Mouse (Mus musculus) kidney, adult 8-10 months (tissue): ENCODE results near the gene Smoc1.

Source experiments
- DNase-seq, 2 experiments: peaks; one replicate each; pipeline ENCODE4 v3.0.0; 2022

Gene Smoc1

GRCm38 (mm10) chr12:81026995-81027942 lies 661 bp downstream of the Smoc1 start:
- peak in 1 of 2 experiments; percentile 19 for DNase-seq

- no peak for DNase-seq
Observed at GRCm38 (mm10) chr12:81028291-81028920, 1.8 kb downstream of the Smoc1 start.

DNA sequence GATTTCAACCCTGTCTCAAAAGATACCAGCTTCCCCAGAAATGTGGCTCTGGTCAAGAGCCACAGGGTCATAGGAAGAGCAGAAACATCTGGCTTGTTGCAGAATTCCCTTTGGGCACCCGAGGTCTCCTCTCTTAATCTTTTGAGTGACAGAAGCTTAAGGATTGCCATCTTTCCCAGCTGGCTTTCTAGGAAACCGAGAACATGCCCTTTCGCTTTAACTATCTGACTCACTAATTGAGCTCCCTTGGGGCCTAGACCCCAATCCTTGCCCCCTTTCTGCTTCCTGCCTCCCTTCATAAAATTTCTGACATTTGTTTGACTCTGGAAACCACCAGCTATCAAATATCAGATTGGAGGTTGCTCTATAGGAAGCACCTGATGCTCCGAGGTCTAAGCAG lies 3.1 kb downstream of the Smoc1 start:
- DNase-seq, result no peak

- no peak for DNase-seq
Observed at GRCm38 (mm10) chr12:81031579-81031978, 5.0 kb downstream of the Smoc1 start.

GRCm38 (mm10) chr12:81033389-81034041 lies 6.9 kb downstream of the Smoc1 start:
- no peak for DNase-seq

- DNase-seq, result no peak
Observed at GRCm38 (mm10) chr12:81034042-81034417, 7.4 kb downstream of the Smoc1 start.

DNA sequence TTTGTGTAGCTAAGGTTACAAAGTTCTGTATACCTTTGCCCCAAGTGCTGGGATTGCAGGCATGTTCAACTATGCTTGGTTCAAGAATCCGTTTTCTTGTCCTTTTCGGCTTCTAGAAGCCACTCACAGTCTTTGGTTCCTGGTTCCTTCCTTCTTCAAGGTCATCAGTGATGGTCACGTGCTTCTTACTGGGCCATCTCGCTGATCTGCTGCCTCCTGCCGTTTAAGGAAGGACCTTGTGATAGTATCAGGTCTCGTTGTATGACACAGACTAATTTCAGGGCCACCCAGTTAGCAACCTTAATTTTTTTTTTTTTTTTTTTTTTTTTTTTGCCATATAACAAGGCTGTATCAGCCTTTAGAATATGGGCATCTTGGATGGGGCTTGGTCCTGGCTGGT lies 9.2 kb downstream of the Smoc1 start:
- DNase-seq, result no peak

DNA sequence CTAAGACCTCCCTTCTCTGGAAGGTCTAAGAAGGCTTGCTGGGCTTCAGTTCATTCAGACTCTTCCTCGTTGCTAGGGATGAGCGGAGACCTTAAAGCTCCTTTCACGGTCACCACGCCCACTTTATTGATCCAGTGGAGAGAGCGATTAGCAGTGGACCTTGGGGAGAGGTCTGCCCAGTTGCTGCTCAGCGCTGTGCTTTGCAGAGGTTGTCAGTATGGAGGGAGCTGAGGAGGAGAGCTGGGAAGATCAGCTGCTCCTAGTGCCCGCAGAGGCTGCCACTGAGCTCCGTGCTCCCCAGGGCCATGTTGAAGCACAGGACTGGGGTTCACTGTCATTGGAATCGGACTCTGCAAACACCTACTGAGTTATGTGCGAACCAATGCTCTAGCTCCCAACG lies 17.0 kb downstream of the Smoc1 start:
- DNase-seq, result no peak

GRCm38 (mm10) chr12:81046926-81047325 lies 20.3 kb downstream of the Smoc1 start:
- DNase-seq, result no peak

GRCm38 (mm10) chr12:81049661-81050060 lies 23.1 kb downstream of the Smoc1 start:
- DNase-seq, result no peak

GRCm38 (mm10) chr12:81055000-81055705 lies 28.5 kb downstream of the Smoc1 start:
- no peak for DNase-seq

GRCm38 (mm10) chr12:81055811-81056210 lies 29.2 kb downstream of the Smoc1 start:
- DNase-seq, result no peak

DNA sequence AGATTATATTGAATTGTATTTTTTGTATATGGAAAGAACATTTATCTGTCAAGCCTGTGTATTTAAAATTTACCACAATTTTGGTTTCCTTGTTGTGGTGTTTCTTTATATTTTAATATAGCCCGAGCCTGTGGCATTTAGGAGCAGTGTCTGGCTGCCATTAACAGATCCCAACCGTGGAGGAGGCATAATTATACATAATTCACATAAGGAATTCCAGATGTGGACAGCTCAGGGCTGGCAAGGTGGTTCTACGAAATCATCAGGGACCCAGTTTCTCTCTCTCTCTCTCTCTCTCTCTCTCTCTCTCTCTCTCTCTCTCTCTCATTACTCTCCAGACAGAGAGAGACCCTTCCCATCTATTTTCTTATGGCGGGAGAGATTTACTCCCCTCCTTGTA lies 31.0 kb downstream of the Smoc1 start:
- DNase-seq, result no peak

DNA sequence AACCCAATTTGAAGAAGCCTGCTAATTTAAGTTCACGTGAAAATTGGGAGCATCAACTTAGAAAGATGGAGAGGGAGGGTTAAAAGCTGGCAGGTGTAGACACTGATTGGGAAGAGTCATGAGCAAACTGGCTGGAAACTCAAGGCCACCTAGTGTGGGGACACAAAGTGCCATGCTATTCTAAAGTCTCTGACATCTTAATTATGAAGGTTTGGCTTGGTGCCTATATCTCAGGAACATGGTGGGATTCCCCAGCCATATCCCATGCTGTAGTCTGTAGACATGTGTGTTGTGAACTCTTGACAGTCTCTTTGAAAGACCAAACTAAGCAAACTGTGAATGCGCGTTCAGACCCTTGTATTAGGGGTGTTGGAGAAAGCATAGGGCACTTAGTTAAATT lies 32.0 kb downstream of the Smoc1 start:
- no peak for DNase-seq

DNA sequence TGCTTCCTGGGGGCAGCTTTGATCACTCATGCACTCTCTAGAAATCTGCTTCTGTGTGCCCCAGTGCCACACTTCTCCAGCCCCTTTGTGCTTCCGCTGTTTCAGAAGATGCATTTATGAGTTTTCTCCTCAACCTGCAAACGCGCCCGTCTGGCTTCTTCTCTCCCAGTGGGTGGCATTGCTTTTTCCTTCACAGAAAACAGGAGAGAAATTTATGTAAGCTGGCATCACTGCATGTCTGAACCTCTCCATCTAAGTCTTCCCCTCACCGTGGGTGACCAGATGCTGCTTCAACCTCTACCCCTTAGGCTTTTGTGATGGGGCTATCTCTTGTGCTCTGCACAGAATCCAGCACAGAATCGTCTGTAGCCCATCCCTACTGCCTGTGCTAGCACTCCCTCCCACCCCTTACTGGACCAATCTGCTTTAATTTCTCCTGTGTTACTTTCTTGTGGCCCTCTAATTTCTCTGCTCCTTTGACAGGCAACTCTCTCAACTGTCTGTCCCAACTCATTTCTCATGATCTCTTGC lies 35.3 kb downstream of the Smoc1 start:
- DNase-seq, result no peak

DNA sequence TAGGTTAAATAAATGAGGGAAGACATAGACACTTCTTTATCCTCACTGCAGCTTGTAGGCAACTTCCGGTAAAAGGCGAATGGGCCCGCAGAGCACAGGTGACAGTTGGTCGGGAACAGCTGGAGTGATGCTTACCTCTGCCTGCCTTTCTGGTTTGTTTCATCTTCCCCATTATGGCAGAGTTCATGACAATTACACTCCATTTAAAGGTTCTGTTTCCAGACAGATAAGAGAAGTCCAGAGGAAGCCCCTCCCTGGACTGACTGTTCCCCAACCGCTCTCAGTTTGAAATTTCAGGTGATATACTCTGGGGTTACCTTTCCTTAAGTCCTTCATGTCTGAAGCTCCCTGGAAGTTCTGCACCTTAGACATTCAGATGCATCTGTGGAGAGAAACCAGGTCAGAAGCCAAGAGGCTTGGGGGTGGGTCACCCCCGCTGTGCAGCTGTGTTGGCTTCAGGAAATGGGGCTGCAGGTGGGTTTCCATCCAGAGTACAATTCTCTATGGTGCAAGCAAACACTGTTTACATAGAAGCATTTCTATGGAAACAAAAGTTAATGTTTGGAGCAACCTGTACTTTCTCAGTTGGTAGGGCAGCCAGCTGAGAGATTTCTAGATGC lies 36.8 kb downstream of the Smoc1 start:
- DNase-seq, result no peak

DNA sequence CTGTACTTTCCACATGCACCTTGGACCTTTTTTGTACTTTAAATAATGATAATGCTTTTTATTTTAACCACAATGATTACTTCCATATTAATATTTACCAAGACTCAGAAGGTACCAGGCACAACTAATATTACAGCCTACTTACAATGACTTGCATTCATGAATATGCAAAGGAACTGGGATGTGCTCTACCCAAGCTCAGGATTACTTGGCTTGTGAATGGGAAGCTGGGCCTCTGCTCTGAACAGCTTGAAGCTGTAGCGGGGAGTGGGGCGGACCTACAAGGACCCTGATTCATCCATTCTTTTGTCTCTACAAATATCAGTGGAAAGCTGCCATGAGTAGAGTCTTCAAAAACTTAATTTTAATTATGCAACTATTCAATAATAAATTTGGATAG lies 47.5 kb downstream of the Smoc1 start:
- DNase-seq, result no peak

DNA sequence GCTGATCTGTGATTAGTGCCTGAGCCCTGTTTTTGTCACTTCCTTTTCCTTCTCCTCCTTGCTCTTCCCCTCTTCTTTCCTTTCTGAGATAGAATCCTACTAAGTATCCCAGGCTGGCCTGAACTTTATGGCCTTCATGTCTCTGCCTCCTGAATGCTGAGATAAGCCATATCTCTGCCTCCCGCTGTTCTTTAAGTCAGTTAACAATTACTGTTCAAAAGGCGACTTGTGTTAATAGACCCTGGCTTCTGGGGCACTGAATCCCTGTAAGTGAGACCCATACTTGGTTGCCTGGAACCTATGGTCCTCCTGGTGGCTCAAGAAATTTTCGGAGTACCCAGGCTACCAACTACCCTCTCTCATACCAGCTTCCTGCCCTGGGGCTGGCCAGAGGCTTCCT lies 48.3 kb downstream of the Smoc1 start:
- no peak for DNase-seq

DNA sequence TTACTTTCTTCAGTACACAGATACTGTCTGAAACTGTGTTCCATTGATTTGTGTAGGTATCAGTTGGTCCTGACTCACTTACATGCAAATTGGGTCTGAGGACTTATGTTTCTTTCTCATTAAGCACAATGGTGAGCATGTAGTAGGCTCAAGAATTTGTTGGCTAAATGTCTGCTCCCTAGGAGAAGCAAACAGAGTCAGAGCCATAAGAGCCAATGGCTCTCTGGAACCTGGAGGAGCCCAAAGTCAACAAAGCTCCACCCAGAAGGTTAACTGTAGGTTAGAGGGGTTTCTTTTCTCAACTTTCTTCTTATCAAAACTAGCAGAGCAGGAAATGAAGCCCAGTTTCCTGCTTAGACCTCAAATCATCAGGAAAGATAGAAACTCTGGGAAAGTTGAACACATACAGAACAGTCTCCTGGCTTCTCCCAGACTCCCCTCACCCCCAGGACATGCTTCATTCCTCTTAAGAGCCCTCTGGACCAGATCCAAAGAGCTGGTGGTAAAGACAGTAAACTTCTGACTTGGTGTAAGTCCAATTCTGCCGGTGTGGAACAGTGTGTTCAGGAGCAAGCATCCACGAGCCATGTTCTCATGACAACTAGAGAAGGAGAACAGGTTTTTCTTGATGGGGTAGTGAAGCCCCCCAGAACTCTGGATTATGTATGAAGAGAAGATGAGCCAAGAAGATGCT lies 51.5 kb downstream of the Smoc1 start:
- no peak for DNase-seq

DNA sequence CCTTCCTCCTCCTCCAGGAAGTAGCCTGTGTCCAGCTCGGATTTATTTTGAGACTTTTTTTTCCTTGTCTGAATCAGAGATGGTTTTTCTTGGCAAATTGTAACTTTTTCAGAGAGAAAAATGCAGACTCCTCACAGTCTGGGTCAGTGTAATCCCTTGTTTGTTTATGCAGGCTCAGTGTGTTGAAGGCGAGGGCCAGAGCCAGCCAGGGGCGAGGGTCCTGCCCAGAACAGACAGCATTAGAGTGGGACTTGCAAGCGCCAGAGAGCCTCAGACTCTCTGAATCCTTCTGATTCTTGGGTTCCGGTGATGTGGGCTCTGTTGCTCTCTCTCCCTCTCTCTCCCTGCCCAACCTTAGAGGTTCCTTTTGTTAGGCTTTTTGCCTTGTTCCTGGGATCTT lies 53.7 kb downstream of the Smoc1 start:
- DNase-seq, result no peak

DNA sequence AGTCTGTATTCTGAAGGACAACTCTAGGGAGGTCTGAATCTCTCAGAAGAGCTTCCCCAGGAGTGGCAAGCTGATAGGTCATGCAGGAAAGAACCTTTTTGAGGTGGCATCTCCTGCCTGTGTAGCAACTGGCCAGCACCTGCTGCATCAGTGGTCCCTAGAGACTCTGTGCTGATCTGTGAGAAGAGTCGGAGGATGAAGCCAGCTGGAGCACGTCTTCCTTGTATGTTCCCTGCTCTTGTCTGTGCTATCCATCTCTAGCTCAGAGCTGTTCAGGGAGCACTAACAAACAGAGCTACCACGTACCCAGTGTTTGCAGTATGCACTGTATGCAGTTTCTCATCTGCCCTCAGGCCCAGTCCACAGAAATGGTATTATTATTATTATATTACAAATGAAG lies 54.4 kb downstream of the Smoc1 start:
- DNase-seq, result no peak

GRCm38 (mm10) chr12:81083146-81083545 lies 56.5 kb downstream of the Smoc1 start:
- DNase-seq, result no peak
